Mouse (Mus musculus) limb, embryonic 14.5 days (tissue): ENCODE measurements around the gene Cabp7. TPM values are rescaled to one million over a fixed set of nuclear protein-coding genes. Genes with fewer than 3 reads are reported as not detected.

ENCODE experiments used
- ATAC-seq: fragments of 200-750 bp; cut with Nextera tagmentation; 2 replicates; pipeline ENCODE4 v1.8.0; 2017; ENCODE audit warnings: low read depth, moderate number of reproducible peaks, moderate TSS enrichment; ENCODE audit not compliant: low FRiP score
- DNase-seq: peaks from one replicate; pipeline ENCODE4 v3.0.0-alpha.2; 2015; ENCODE audit warnings: low spot score
- H3K27ac ChIP-seq: fragments of 300-500 bp; sonication (generic); replicated peaks from 2 replicates; pipeline ENCODE4 v1.5.1; 2014; ENCODE audit warnings: low read depth, mild to moderate bottlenecking, low read length, moderate library complexity, mixed read lengths
- H3K27me3 ChIP-seq: fragments of 300-500 bp; sonication (generic); 2 replicates; pipeline ENCODE4 v1.6.1; 2014; ENCODE audit warnings: low read length, mixed read lengths; ENCODE audit not compliant: control insufficient read depth, insufficient read depth
- H3K36me3 ChIP-seq: fragments of 300-500 bp; sonication (generic); 2 replicates; pipeline ENCODE4 v1.6.1; 2014; ENCODE audit warnings: mild to moderate bottlenecking, low read length, moderate library complexity, mixed read lengths; ENCODE audit not compliant: control insufficient read depth, insufficient read depth
- H3K4me1 ChIP-seq: fragments of 300-500 bp; sonication (generic); 2 replicates; pipeline ENCODE4 v1.6.1; 2014; ENCODE audit warnings: antibody characterized with exemption, low read length, mixed read lengths; ENCODE audit not compliant: control insufficient read depth, insufficient read depth
- H3K4me2 ChIP-seq: fragments of 300-500 bp; sonication (generic); replicated peaks from 2 replicates; pipeline ENCODE4 v1.6.1; 2014; ENCODE audit warnings: low read depth, mild to moderate bottlenecking, low read length, moderate library complexity; ENCODE audit not compliant: severe bottlenecking
- H3K4me3 ChIP-seq: fragments of 300-500 bp; sonication (generic); replicated peaks from 2 replicates; pipeline ENCODE4 v1.5.1; 2014; ENCODE audit warnings: low read length
- H3K9ac ChIP-seq: fragments of 300-500 bp; sonication (generic); 2 replicates; pipeline ENCODE4 v1.6.1; 2014; ENCODE audit warnings: mild to moderate bottlenecking, low read depth, low read length, moderate library complexity; ENCODE audit not compliant: severe bottlenecking
- H3K9me3 ChIP-seq: fragments of 300-500 bp; sonication (generic); 2 replicates; pipeline ENCODE4 v1.6.1; 2016; ENCODE audit warnings: low read length; ENCODE audit not compliant: control insufficient read depth
- POLR2A ChIP-seq: fragments of 200-500 bp; IDR thresholded peaks from 2 replicates; pipeline ENCODE4 v1.8.0; 2012; ENCODE audit warnings: inconsistent platforms, mild to moderate bottlenecking, moderate library complexity, borderline replicate concordance; ENCODE audit not compliant: insufficient read depth, insufficient read length; ENCODE audit errors: extremely low read depth
- WGBS: fragments of 180-500 bp; shearing (Covaris S2); extraction: QIAGEN DNeasy Blood & Tissue Kit; methylation state at CpG from one replicate; pipeline ENCODE4 v1.1.7; 2014; 5-methylcytosine and 5-hydroxymethylcytosine counted together
- polyA plus RNA-seq, 2 experiments: library from polyadenylated mRNA; depleted of rRNA in 1 of 2; stranded (reverse) in 1 of 2; unstranded in 1 of 2; fragments of >200 nt; fragmentation: Nextera tagmentation in 1 of 2; extraction: Ambion mirVana in 1 of 2; gene quantifications; 2 replicates each; pipeline versions ENCODE4 v1.2.1 to v1.2.3; 2012 to 2014

Cabp7 gene
- polyA plus RNA-seq, 2 experiments: 0.14 to 0.17 TPM

DNA sequence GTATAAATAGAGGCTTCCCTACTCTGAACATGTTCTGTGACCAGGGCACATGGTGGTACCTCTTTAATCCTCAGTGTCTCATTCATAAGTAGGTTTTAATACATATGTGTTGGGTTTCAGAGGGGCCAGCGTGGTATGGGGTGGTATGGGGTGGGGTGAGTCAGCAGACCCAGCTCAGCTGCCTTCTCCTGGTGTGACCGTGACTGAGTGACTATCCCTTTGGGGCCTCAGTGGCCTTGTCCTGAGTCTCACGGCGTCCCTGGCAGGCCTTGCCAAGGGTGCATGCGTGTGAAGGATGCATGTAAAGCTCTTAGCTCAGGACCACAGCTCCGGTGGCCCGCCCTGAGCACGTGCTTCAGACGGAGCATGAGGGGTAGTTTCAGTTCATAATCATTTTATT, 26.6 kb downstream of the Cabp7 start:
- Histone ChIP-seq H3K4me2 (no peak overlapping the region), H3K4me1 (peaks cover 9% of the 10 kb centered on the region), H3K4me3 (no peak overlapping the region), H3K9ac (no peak overlapping the region), H3K27ac (no peak overlapping the region), H3K9me3 (no peaks in the 10 kb centered on the region), H3K36me3 (peaks cover 23% of the 10 kb centered on the region), H3K27me3 (no peaks in the 10 kb centered on the region)
- ATAC-seq (no peak), DNase-seq (no peak)
- TF ChIP-seq POLR2A: no peak
- 92% methylated on average over 9 of the region's 9 CpGs for WGBS

GRCm38 (mm10) chr11:4718548-4718947, 28.0 kb downstream of the Cabp7 start:
- Histone ChIP-seq H3K27me3 (no peaks in the 10 kb centered on the region), H3K4me2 (no peak overlapping the region), H3K9me3 (no peaks in the 10 kb centered on the region), H3K27ac (no peak overlapping the region), H3K4me3 (no peak overlapping the region), H3K4me1 (peaks cover 9% of the 10 kb centered on the region), H3K36me3 (peaks cover 10% of the 10 kb centered on the region; the same call in 1 of the 2 replicates), H3K9ac (no peak overlapping the region)
- DNase-seq: no peak
- TF ChIP-seq POLR2A: no peak
- ATAC-seq: no peak
- WGBS: 89% methylated on average over 5 of the region's 5 CpGs

GRCm38 (mm10) chr11:4716530-4717236, 29.9 kb downstream of the Cabp7 start:
- Histone ChIP-seq H3K4me2 (no peak overlapping the region), H3K27me3 (no peaks in the 10 kb centered on the region), H3K36me3 (no peaks in the 10 kb centered on the region), H3K9ac (no peak overlapping the region), H3K4me3 (no peak overlapping the region), H3K9me3 (no peaks in the 10 kb centered on the region), H3K27ac (no peak overlapping the region), H3K4me1 (peaks cover 9% of the 10 kb centered on the region)
- TF ChIP-seq POLR2A: no peak
- WGBS: 92% methylated on average over 5 of the region's 5 CpGs
- ATAC-seq (no peak), DNase-seq (no peak)

- no peak for TF ChIP-seq POLR2A
- Histone ChIP-seq H3K9me3 (no peaks in the 10 kb centered on the region), H3K36me3 (no peaks in the 10 kb centered on the region), H3K4me1 (peaks cover 9% of the 10 kb centered on the region), H3K4me2 (no peak overlapping the region), H3K9ac (no peak overlapping the region), H3K4me3 (no peak overlapping the region), H3K27ac (no peak overlapping the region), H3K27me3 (no peaks in the 10 kb centered on the region)
- ATAC-seq (no peak), DNase-seq (no peak)
- 78% methylated on average over 4 of the region's 4 CpGs for WGBS
Measured at GRCm38 (mm10) chr11:4715596-4715995, 31.0 kb downstream of the Cabp7 start.

DNA sequence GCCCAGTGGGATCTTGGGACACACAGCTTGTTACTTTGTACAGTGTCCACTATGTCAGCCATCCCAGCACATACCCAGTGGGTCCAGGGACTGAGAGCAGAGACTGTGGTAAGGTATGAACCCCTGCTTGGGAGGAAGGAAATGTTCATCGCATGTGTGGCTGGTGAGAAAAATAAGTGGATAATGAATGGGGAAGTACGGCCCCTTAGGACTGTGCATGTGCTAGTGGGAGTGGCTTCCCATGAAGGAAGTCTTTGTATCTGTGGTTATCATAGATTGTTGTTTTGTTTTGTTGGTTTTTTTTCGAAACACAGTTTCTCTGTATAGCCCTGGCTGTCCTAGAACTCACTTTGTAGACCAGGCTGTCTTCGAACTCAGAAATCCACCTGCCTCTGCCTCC, 31.9 kb downstream of the Cabp7 start:
- no peak for DNase-seq
- no peak overlapping the region for H3K4me2 ChIP-seq
- H3K9ac ChIP-seq: no peak overlapping the region
- no peak overlapping the region for H3K27ac ChIP-seq
- H3K4me1 ChIP-seq: peaks cover 3% of the 10 kb centered on the region; the same call in 1 of the 2 replicates
- no peaks in the 10 kb centered on the region for H3K27me3 ChIP-seq
- no peak overlapping the region for H3K4me3 ChIP-seq
- TF ChIP-seq POLR2A: no peak
- H3K36me3 ChIP-seq: no peaks in the 10 kb centered on the region
- WGBS: 86% methylated on average over 4 of the region's 4 CpGs
- no peak for ATAC-seq
- H3K9me3 ChIP-seq: no peaks in the 10 kb centered on the region
